Mouse (Mus musculus) embryonic facial prominence, embryonic 14.5 days (tissue): ENCODE data around the gene Zfp110. TPM values are rescaled to one million over a fixed set of nuclear protein-coding genes. Genes with fewer than 3 reads are reported as not detected.

Experiments
- ATAC-seq: fragments of 200-750 bp; cut with Nextera tagmentation; 2 replicates; pipeline ENCODE4 v1.8.0; 2017; ENCODE audit warnings: low read depth, moderate number of reproducible peaks, moderate TSS enrichment
- DNase-seq: peaks from one replicate; pipeline ENCODE4 v3.0.0-alpha.2; 2015; ENCODE audit warnings: low spot score
- H3K27ac ChIP-seq: fragments of 300-500 bp; sonication (generic); replicated peaks from 2 replicates; pipeline ENCODE4 v1.5.1; 2014; ENCODE audit warnings: low read depth, mild to moderate bottlenecking, low read length, moderate library complexity
- H3K27me3 ChIP-seq: fragments of 300-500 bp; sonication (generic); replicated peaks from 2 replicates; pipeline ENCODE4 v1.6.1; 2014; ENCODE audit warnings: low read length; ENCODE audit not compliant: control insufficient read depth, insufficient read depth
- H3K36me3 ChIP-seq: fragments of 300-500 bp; sonication (generic); 2 replicates; pipeline ENCODE4 v1.6.1; 2014; ENCODE audit warnings: low read length, mixed read lengths; ENCODE audit not compliant: control insufficient read depth, insufficient read depth
- H3K4me1 ChIP-seq: fragments of 300-500 bp; sonication (generic); 2 replicates; pipeline ENCODE4 v1.6.1; 2014; ENCODE audit warnings: antibody characterized with exemption, low read length; ENCODE audit not compliant: control insufficient read depth, insufficient read depth
- H3K4me2 ChIP-seq: fragments of 300-500 bp; sonication (generic); 2 replicates; pipeline ENCODE4 v1.6.1; 2014; ENCODE audit warnings: low read depth, mild to moderate bottlenecking, low read length, moderate library complexity, mixed read lengths
- H3K4me3 ChIP-seq: fragments of 300-500 bp; sonication (generic); 2 replicates; pipeline ENCODE4 v1.5.1; 2014; ENCODE audit warnings: low read depth, mild to moderate bottlenecking, low read length
- H3K9ac ChIP-seq: fragments of 300-500 bp; sonication (generic); 2 replicates; pipeline ENCODE4 v1.6.1; 2014; ENCODE audit warnings: low read depth, mild to moderate bottlenecking, low read length, moderate library complexity, mixed read lengths
- H3K9me3 ChIP-seq: fragments of 300-500 bp; sonication (generic); 2 replicates; pipeline ENCODE4 v1.6.1; 2016; ENCODE audit warnings: low read length; ENCODE audit not compliant: control insufficient read depth
- WGBS: fragments of 180-500 bp; shearing (Covaris S2); extraction: QIAGEN DNeasy Blood & Tissue Kit; methylation state at CpG from one replicate; pipeline ENCODE4 v1.1.7; 2014; 5-methylcytosine and 5-hydroxymethylcytosine counted together
- polyA plus RNA-seq: library from polyadenylated mRNA; unstranded; fragments of >200 nt; fragmentation: Nextera tagmentation; extraction: Ambion mirVana; gene quantifications from 2 replicates; pipeline ENCODE4 v1.2.1, GENCODE M21; 2014

The Zfp110 gene
- polyA plus RNA-seq, 1 experiment from 2014 or later: 34.2 TPM

- 88% methylated on average over 12 of the region's 12 CpGs for WGBS
- no peaks in the 10 kb centered on the region for H3K27me3 ChIP-seq
- H3K4me3 ChIP-seq: no peak overlapping the region
- H3K9me3 ChIP-seq: no peaks in the 10 kb centered on the region
- peaks cover 3% of the 10 kb centered on the region for H3K4me1 ChIP-seq
- ATAC-seq (no peak), DNase-seq (no peak)
- H3K4me2 ChIP-seq: no peak overlapping the region
- no peak overlapping the region for H3K9ac ChIP-seq
- H3K27ac ChIP-seq: no peak overlapping the region
- peaks cover 69% of the 10 kb centered on the region for H3K36me3 ChIP-seq
Observed at GRCm38 (mm10) chr7:12886563-12887266, 52.2 kb downstream of the Zfp110 start.

GRCm38 (mm10) chr7:12887585-12887984 lies 53.0 kb downstream of the Zfp110 start:
- Histone ChIP-seq H3K36me3 (peaks cover 75% of the 10 kb centered on the region), H3K27ac (no peak overlapping the region), H3K4me3 (no peak overlapping the region), H3K9ac (no peak overlapping the region), H3K27me3 (no peaks in the 10 kb centered on the region), H3K9me3 (no peaks in the 10 kb centered on the region), H3K4me2 (no peak overlapping the region), H3K4me1 (no peaks in the 10 kb centered on the region)
- DNase-seq (no peak), ATAC-seq (no peak)
- 97% methylated on average over 5 of the region's 5 CpGs for WGBS

GRCm38 (mm10) chr7:12890928-12891327 lies 56.4 kb downstream of the Zfp110 start:
- Histone ChIP-seq H3K36me3 (peaks cover 60% of the 10 kb centered on the region), H3K27me3 (no peaks in the 10 kb centered on the region), H3K27ac (no peak overlapping the region), H3K9ac (no peak overlapping the region), H3K4me2 (no peak overlapping the region), H3K4me1 (no peaks in the 10 kb centered on the region), H3K9me3 (no peaks in the 10 kb centered on the region), H3K4me3 (no peak overlapping the region)
- ATAC-seq (no peak), DNase-seq (no peak)
- 92% methylated on average over 14 of the region's 14 CpGs for WGBS

GRCm38 (mm10) chr7:12891334-12891733 lies 56.8 kb downstream of the Zfp110 start:
- Histone ChIP-seq H3K4me1 (no peaks in the 10 kb centered on the region), H3K27me3 (no peaks in the 10 kb centered on the region), H3K9ac (no peak overlapping the region), H3K9me3 (no peaks in the 10 kb centered on the region), H3K27ac (no peak overlapping the region), H3K4me3 (no peak overlapping the region), H3K36me3 (peaks cover 56% of the 10 kb centered on the region), H3K4me2 (no peak overlapping the region)
- WGBS: 72% methylated on average over 1 of the region's 1 CpGs
- no peak for ATAC-seq
- DNase-seq: no peak

GRCm38 (mm10) chr7:12897655-12898410 lies 63.3 kb downstream of the Zfp110 start, which contains the start of gene Zscan22:
Gene Zscan22 (plus strand): TSS chr7:12897815.
- no peaks in the 10 kb centered on the region for H3K9me3 ChIP-seq
- H3K27me3 ChIP-seq: no peaks in the 10 kb centered on the region
- WGBS: 9% methylated on average over 36 of the region's 36 CpGs
- H3K27ac ChIP-seq: no peak within 1 kb of the TSS; the same call in 1 of the 2 replicates
- peaks cover 6% of the 10 kb centered on the region for H3K4me1 ChIP-seq
- H3K9ac ChIP-seq: peak within 1 kb of the TSS; percentile 70
- peak within 1 kb of the TSS; percentile 52 for H3K4me2 ChIP-seq
- H3K36me3 ChIP-seq: peaks cover 4% of the 10 kb centered on the region; the same call in 1 of the 2 replicates
- DNase-seq (peak; percentile 98), ATAC-seq (peak; percentile 100)
- peak within 1 kb of the TSS; percentile 64 for H3K4me3 ChIP-seq

Other genes starting within 250 kb of the Zfp110 start
- not detected in 2 replicates for gene Vmn2r53, start 226.0 kb upstream of the Zfp110 start, polyA plus RNA-seq
- not detected in 2 replicates for gene Vmn2r54, start 194.4 kb upstream of the Zfp110 start, polyA plus RNA-seq
- not detected in 2 replicates for gene Vmn2r55, start 149.8 kb upstream of the Zfp110 start, polyA plus RNA-seq
- not detected in 2 replicates for gene Vmn2r56, start 99.8 kb upstream of the Zfp110 start, polyA plus RNA-seq
- gene Zscan18, start 31.1 kb upstream of the Zfp110 start, polyA plus RNA-seq: 10.1 and 11.3 TPM in 2 replicates
- gene Zfp329, start 15.9 kb upstream of the Zfp110 start, polyA plus RNA-seq: 10.8 and 11.9 TPM in 2 replicates
- gene Zfp128, start 46.4 kb downstream of the Zfp110 start, polyA plus RNA-seq: 4.9 and 5.3 TPM in 2 replicates
- gene Zscan22, start 63.1 kb downstream of the Zfp110 start, polyA plus RNA-seq: 15.1 and 16.6 TPM in 2 replicates
- gene Rps5, start 87.5 kb downstream of the Zfp110 start, polyA plus RNA-seq: 1,364 and 1,371 TPM in 2 replicates
- gene Rnf225, start 92.7 kb downstream of the Zfp110 start, polyA plus RNA-seq: 0.43 and 0.49 TPM in 2 replicates
- gene Zfp324, start 131.1 kb downstream of the Zfp110 start, polyA plus RNA-seq: 9.4 and 10.9 TPM in 2 replicates
- gene Zfp446, start 143.1 kb downstream of the Zfp110 start, polyA plus RNA-seq: 2.5 and 3.8 TPM in 2 replicates
- not detected in 2 replicates for gene Slc27a5, start 163.4 kb downstream of the Zfp110 start, polyA plus RNA-seq
- 321 and 352 TPM in 2 replicates for gene Trim28, start 164.4 kb downstream of the Zfp110 start, polyA plus RNA-seq
- gene Zbtb45, start 175.3 kb downstream of the Zfp110 start, polyA plus RNA-seq: 20.0 and 23.6 TPM in 2 replicates
- gene Chmp2a, start 200.0 kb downstream of the Zfp110 start, polyA plus RNA-seq: 162 and 169 TPM in 2 replicates
- gene Ube2m, start 203.5 kb downstream of the Zfp110 start, polyA plus RNA-seq: 140 and 147 TPM in 2 replicates
- gene Mzf1, start 220.0 kb downstream of the Zfp110 start, polyA plus RNA-seq: 2.9 and 4.1 TPM in 2 replicates